Comparison of ENCODE assay signal across 12 mouse cellular contexts in genomic region chr5:100071541-100071940, GRCm38 (mm10).
"Had no signal": no experiment of that assay in that cellular context is flagged by ENCODE, and none has a peak within 500 bp of the region (broad histone marks: within the 10 kb centered on the region; RNA-seq: fewer than 3 reads in every experiment).

No protein-coding gene starts in this region.

- H3K27me3 ChIP-seq: limb, embryonic 12.5 days; liver, embryonic 13.5 days had no signal

- H3K4me1 ChIP-seq: limb, embryonic 12.5 days; liver, embryonic 13.5 days had no signal

- ATAC-seq: liver, postnatal 0 days had no signal

- H3K9me3 ChIP-seq: limb, embryonic 12.5 days; liver, embryonic 13.5 days had no signal

- H3K9ac ChIP-seq: limb, embryonic 12.5 days; liver, embryonic 13.5 days; liver, postnatal 0 days had no signal

- H3K4me2 ChIP-seq: limb, embryonic 12.5 days; liver, embryonic 13.5 days had no signal

- DNase-seq: kidney, adult 18-20 months; kidney, postnatal 10 days; liver; liver, embryonic 13.5 days; liver, postnatal 0 days; lung, postnatal 36 days; midbrain, embryonic 14.5 days; right cerebral cortex, adult 18-20 months; right cerebral cortex, postnatal 4 days; spleen, adult 18-20 months; thymus, postnatal 36 days had no signal

- H3K27ac ChIP-seq: limb, embryonic 12.5 days; liver, embryonic 13.5 days had no signal

- H3K4me3 ChIP-seq: limb, embryonic 12.5 days; liver, embryonic 13.5 days had no signal
